Mouse (Mus musculus): ENCODE measurements around the gene Rap1gap. TPM values are rescaled to one million over a fixed set of nuclear protein-coding genes. Genes with fewer than 3 reads are reported as not detected.

The Rap1gap gene
- polyA plus RNA-seq, 1 experiment from 2014 or later: 9.1 TPM

- WGBS: 85% methylated on average over 10 of the region's 10 CpGs
- H3K4me3 ChIP-seq (ENCODE audit: low read depth, low read length): no peak overlapping the region
- H3K9me3 ChIP-seq (ENCODE audit: control insufficient read depth, low read length): no peaks in the 10 kb centered on the region
- no peaks in the 10 kb centered on the region for H3K27me3 ChIP-seq (ENCODE audit: control insufficient read depth, insufficient read depth, low read length)
- no peak overlapping the region for H3K27ac ChIP-seq (ENCODE audit: low read depth, low read length)
- ATAC-seq (ENCODE audit: low FRiP score) (no peak), DNase-seq (ENCODE audit: low spot score) (no peak)
- H3K4me2 ChIP-seq (replicated peaks; ENCODE audit: low read depth, low read length): no peak overlapping the region
- H3K9ac ChIP-seq (ENCODE audit: low read depth, low read length): no peak overlapping the region
- no peaks in the 10 kb centered on the region for H3K36me3 ChIP-seq (ENCODE audit: control insufficient read depth, insufficient read depth, low read length)
- H3K4me1 ChIP-seq (replicated peaks; ENCODE audit: control insufficient read depth, insufficient read depth, low read length): no peaks in the 10 kb centered on the region
Observed at GRCm38 (mm10) chr4:137692107-137692902, 27.8 kb downstream of the Rap1gap start.

- DNase-seq (ENCODE audit: low spot score) (no peak), ATAC-seq (ENCODE audit: low FRiP score) (no peak)
- Histone ChIP-seq H3K9me3 (ENCODE audit: control insufficient read depth, low read length) (no peaks in the 10 kb centered on the region), H3K36me3 (ENCODE audit: control insufficient read depth, insufficient read depth, low read length) (no peaks in the 10 kb centered on the region), H3K27me3 (ENCODE audit: control insufficient read depth, insufficient read depth, low read length) (no peaks in the 10 kb centered on the region), H3K27ac (ENCODE audit: low read depth, low read length) (no peak overlapping the region), H3K9ac (ENCODE audit: low read depth, low read length) (no peak overlapping the region), H3K4me3 (ENCODE audit: low read depth, low read length) (no peak overlapping the region), H3K4me2 (replicated peaks; ENCODE audit: low read depth, low read length) (no peak overlapping the region), H3K4me1 (replicated peaks; ENCODE audit: control insufficient read depth, insufficient read depth, low read length) (no peaks in the 10 kb centered on the region)
- whole genome bisulfite sequencing: 86% methylated on average over 8 of the region's 8 CpGs
Observed at GRCm38 (mm10) chr4:137695300-137695699, 30.8 kb downstream of the Rap1gap start.

GRCm38 (mm10) chr4:137695900-137696299 lies 31.4 kb downstream of the Rap1gap start:
- H3K9ac ChIP-seq (ENCODE audit: low read depth, low read length): no peak overlapping the region
- ATAC-seq (ENCODE audit: low FRiP score): no peak
- no peak overlapping the region for H3K4me2 ChIP-seq (replicated peaks; ENCODE audit: low read depth, low read length)
- DNase-seq (ENCODE audit: low spot score): no peak
- H3K36me3 ChIP-seq (ENCODE audit: control insufficient read depth, insufficient read depth, low read length): no peaks in the 10 kb centered on the region
- WGBS: 35% methylated on average over 4 of the region's 4 CpGs
- no peaks in the 10 kb centered on the region for H3K9me3 ChIP-seq (ENCODE audit: control insufficient read depth, low read length)
- no peak overlapping the region for H3K4me3 ChIP-seq (ENCODE audit: low read depth, low read length)
- H3K27me3 ChIP-seq (ENCODE audit: control insufficient read depth, insufficient read depth, low read length): no peaks in the 10 kb centered on the region
- H3K27ac ChIP-seq (ENCODE audit: low read depth, low read length): no peak overlapping the region
- no peaks in the 10 kb centered on the region for H3K4me1 ChIP-seq (replicated peaks; ENCODE audit: control insufficient read depth, insufficient read depth, low read length)

GRCm38 (mm10) chr4:137697156-137697885 lies 32.8 kb downstream of the Rap1gap start:
- no peak for DNase-seq (ENCODE audit: low spot score)
- no peaks in the 10 kb centered on the region; the same call in 1 of the 2 replicates for H3K4me1 ChIP-seq (replicated peaks; ENCODE audit: control insufficient read depth, insufficient read depth, low read length)
- no peaks in the 10 kb centered on the region for H3K36me3 ChIP-seq (ENCODE audit: control insufficient read depth, insufficient read depth, low read length)
- H3K4me2 ChIP-seq (replicated peaks; ENCODE audit: low read depth, low read length): no peak overlapping the region
- no peaks in the 10 kb centered on the region for H3K27me3 ChIP-seq (ENCODE audit: control insufficient read depth, insufficient read depth, low read length)
- 77% methylated on average over 13 of the region's 13 CpGs for WGBS
- no peak for ATAC-seq (ENCODE audit: low FRiP score)
- H3K9ac ChIP-seq (ENCODE audit: low read depth, low read length): no peak overlapping the region
- no peaks in the 10 kb centered on the region for H3K9me3 ChIP-seq (ENCODE audit: control insufficient read depth, low read length)
- no peak overlapping the region for H3K27ac ChIP-seq (ENCODE audit: low read depth, low read length)
- H3K4me3 ChIP-seq (ENCODE audit: low read depth, low read length): no peak overlapping the region

GRCm38 (mm10) chr4:137698076-137698985 lies 33.8 kb downstream of the Rap1gap start:
- Histone ChIP-seq H3K9me3 (ENCODE audit: control insufficient read depth, low read length) (no peaks in the 10 kb centered on the region), H3K27me3 (ENCODE audit: control insufficient read depth, insufficient read depth, low read length) (no peaks in the 10 kb centered on the region; the same call in 1 of the 2 replicates), H3K9ac (ENCODE audit: low read depth, low read length) (no peak overlapping the region), H3K4me1 (replicated peaks; ENCODE audit: control insufficient read depth, insufficient read depth, low read length) (no peaks in the 10 kb centered on the region; the same call in 1 of the 2 replicates), H3K4me3 (ENCODE audit: low read depth, low read length) (no peak overlapping the region), H3K36me3 (ENCODE audit: control insufficient read depth, insufficient read depth, low read length) (no peaks in the 10 kb centered on the region), H3K4me2 (replicated peaks; ENCODE audit: low read depth, low read length) (no peak overlapping the region), H3K27ac (ENCODE audit: low read depth, low read length) (no peak overlapping the region)
- no peak for ATAC-seq (ENCODE audit: low FRiP score)
- 93% methylated on average over 7 of the region's 7 CpGs for whole genome bisulfite sequencing
- DNase-seq (ENCODE audit: low spot score): no peak

- DNase-seq (ENCODE audit: low spot score): no peak
- H3K27me3 ChIP-seq (ENCODE audit: control insufficient read depth, insufficient read depth, low read length): no peaks in the 10 kb centered on the region; the same call in 1 of the 2 replicates
- H3K4me2 ChIP-seq (replicated peaks; ENCODE audit: low read depth, low read length): no peak overlapping the region
- 65% methylated on average over 21 of the region's 21 CpGs for WGBS
- H3K27ac ChIP-seq (ENCODE audit: low read depth, low read length): no peak overlapping the region
- no peak overlapping the region for H3K4me3 ChIP-seq (ENCODE audit: low read depth, low read length)
- no peaks in the 10 kb centered on the region; the same call in 1 of the 2 replicates for H3K4me1 ChIP-seq (replicated peaks; ENCODE audit: control insufficient read depth, insufficient read depth, low read length)
- no peaks in the 10 kb centered on the region for H3K36me3 ChIP-seq (ENCODE audit: control insufficient read depth, insufficient read depth, low read length)
- no peak for ATAC-seq (ENCODE audit: low FRiP score)
- H3K9ac ChIP-seq (ENCODE audit: low read depth, low read length): no peak overlapping the region
- H3K9me3 ChIP-seq (ENCODE audit: control insufficient read depth, low read length): no peaks in the 10 kb centered on the region
Observed at GRCm38 (mm10) chr4:137699264-137700211, 35.0 kb downstream of the Rap1gap start.

- Histone ChIP-seq H3K27me3 (ENCODE audit: control insufficient read depth, insufficient read depth, low read length) (no peaks in the 10 kb centered on the region; the same call in 1 of the 2 replicates), H3K4me1 (replicated peaks; ENCODE audit: control insufficient read depth, insufficient read depth, low read length) (peaks cover 2% of the 10 kb centered on the region; the same call in 1 of the 2 replicates), H3K27ac (ENCODE audit: low read depth, low read length) (no peak overlapping the region), H3K4me3 (ENCODE audit: low read depth, low read length) (no peak overlapping the region), H3K4me2 (replicated peaks; ENCODE audit: low read depth, low read length) (no peak overlapping the region), H3K9ac (ENCODE audit: low read depth, low read length) (no peak overlapping the region), H3K9me3 (ENCODE audit: control insufficient read depth, low read length) (no peaks in the 10 kb centered on the region), H3K36me3 (ENCODE audit: control insufficient read depth, insufficient read depth, low read length) (no peaks in the 10 kb centered on the region)
- no peak for ATAC-seq (ENCODE audit: low FRiP score)
- DNase-seq (ENCODE audit: low spot score): no peak
- WGBS: 63% methylated on average over 6 of the region's 6 CpGs
Observed at GRCm38 (mm10) chr4:137700960-137701359, 36.4 kb downstream of the Rap1gap start.
